Mouse (Mus musculus): ENCODE results near the gene Rala.

GRCm38 (mm10) chr13:17992009-17992408 lies 48.0 kb upstream of the Rala start:
- TF ChIP-seq CTCF (IDR thresholded peaks at IDR 0.05; ENCODE audit: low read depth) (no peak), EP300 (IDR thresholded peaks at IDR 0.05; ENCODE audit: low read depth) (no peak)

All from liver, embryonic 14.5 days (tissue).